Mouse (Mus musculus) myocyte (in vitro differentiated cells): ENCODE results near the gene Cfap157.

Experiments
- CEBPB ChIP-seq: IDR thresholded peaks from 2 replicates; pipeline ENCODE4 v1.6.1; 2011; ENCODE audit warnings: mild to moderate bottlenecking, moderate library complexity; ENCODE audit not compliant: poor library complexity, insufficient read depth, severe bottlenecking
- MAX ChIP-seq: IDR thresholded peaks from one replicate; pipeline ENCODE4 v1.6.1; 2011; ENCODE audit warnings: low read depth, mild to moderate bottlenecking, control low read depth
- MYOD1 ChIP-seq, 3 experiments: IDR thresholded peaks; one replicate each; pipeline ENCODE4 v1.6.1; 2011; ENCODE audit warnings: control low read depth in 2 of 3, low read depth in 2 of 3, mild to moderate bottlenecking in 2 of 3, moderate library complexity in 1 of 3; ENCODE audit not compliant: insufficient read length in 2 of 3, control insufficient read depth in 1 of 3
- POLR2A ChIP-seq: IDR thresholded peaks from one replicate; pipeline ENCODE4 v1.6.1; 2011; ENCODE audit warnings: low read depth, mild to moderate bottlenecking, control low read depth, moderate library complexity; ENCODE audit not compliant: insufficient read length
- POLR2AphosphoS2 ChIP-seq: IDR thresholded peaks from one replicate; pipeline ENCODE4 v1.6.1; 2011; ENCODE audit warnings: low read depth, control low read depth; ENCODE audit not compliant: insufficient read length
- TCF12 ChIP-seq: IDR thresholded peaks from one replicate; pipeline ENCODE4 v1.6.1; 2011; ENCODE audit warnings: mild to moderate bottlenecking, control low read depth; ENCODE audit not compliant: poor library complexity, insufficient read depth, severe bottlenecking
- TCF3 ChIP-seq: IDR thresholded peaks from one replicate; pipeline ENCODE4 v1.6.1; 2011; ENCODE audit warnings: low read depth, control low read depth; ENCODE audit not compliant: insufficient read length
- USF1 ChIP-seq: IDR thresholded peaks from one replicate; pipeline ENCODE4 v1.6.1; 2011; ENCODE audit warnings: low read depth, mild to moderate bottlenecking, control low read depth, moderate library complexity

GRCm38 (mm10) chr2:32798251-32798962 is 14.2 kb upstream of the Cfap157 start:
- TF ChIP-seq USF1 (no peak), CEBPB (no peak), POLR2A (no peak), MAX (no peak), POLR2AphosphoS2 (no peak), TCF12 (no peak), MYOD1 (IDR thresholded peaks at IDR 0.05; ENCODE audit: control insufficient read depth in 1 of 3, insufficient read length in 2 of 3, low read depth in 2 of 3) (no peak), TCF3 (no peak)
